Mouse (Mus musculus) cerebellum, postnatal 25 days (tissue): ENCODE data around the gene St6galnac5.
"Not testable (repeated sequence)": the region's sequence is repeated elsewhere in the genome, so short reads cannot be mapped to it uniquely, and the experiment has no call there.

Experiments used
- DNase-seq, 2 experiments: peaks; one replicate each; pipeline ENCODE4 v3.0.0; 2021; ENCODE audit warnings: mixed read lengths in 2 of 2

The St6galnac5 gene

GRCm38 (mm10) chr3:152866035-152866965, 115.7 kb downstream of the St6galnac5 start:
- DNase-seq: no peak

- DNase-seq: no peak
Measured at GRCm38 (mm10) chr3:152861978-152862377, 120.1 kb downstream of the St6galnac5 start.

GRCm38 (mm10) chr3:152861450-152861849, 120.6 kb downstream of the St6galnac5 start:
- no peak for DNase-seq

GRCm38 (mm10) chr3:152856095-152856494, 126.0 kb downstream of the St6galnac5 start:
- no peak for DNase-seq

DNA sequence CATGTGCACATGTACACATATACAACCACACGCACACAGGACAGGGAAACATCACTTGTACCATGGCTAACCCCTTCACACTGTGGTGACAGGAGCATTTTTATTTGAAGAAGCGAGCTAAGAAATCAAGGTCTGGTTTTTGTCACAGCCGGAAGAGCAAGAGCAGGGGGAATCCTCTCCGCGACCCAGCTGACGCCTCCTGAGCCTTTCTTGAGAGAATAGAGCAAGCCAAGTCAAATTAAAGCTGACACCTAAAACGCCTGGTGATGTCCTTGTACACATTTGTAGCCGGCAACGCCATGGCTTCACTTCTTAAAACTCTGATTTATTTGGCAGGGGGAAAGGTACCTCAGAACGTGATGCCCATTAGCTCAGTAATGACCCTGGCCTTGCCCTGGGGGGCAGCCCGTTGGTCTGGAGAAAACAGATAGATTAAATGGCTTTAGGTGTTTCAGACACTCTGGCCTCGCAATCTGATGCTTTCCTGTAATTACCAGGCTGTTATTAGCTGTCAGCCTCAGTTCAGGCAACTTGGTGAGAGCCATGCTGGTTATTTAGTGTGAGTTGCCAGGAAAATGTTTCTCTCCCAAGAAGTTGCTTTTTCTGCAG, 126.9 kb downstream of the St6galnac5 start:
- DNase-seq: no peak

GRCm38 (mm10) chr3:152843925-152844324, 138.1 kb downstream of the St6galnac5 start:
- DNase-seq: no peak

DNA sequence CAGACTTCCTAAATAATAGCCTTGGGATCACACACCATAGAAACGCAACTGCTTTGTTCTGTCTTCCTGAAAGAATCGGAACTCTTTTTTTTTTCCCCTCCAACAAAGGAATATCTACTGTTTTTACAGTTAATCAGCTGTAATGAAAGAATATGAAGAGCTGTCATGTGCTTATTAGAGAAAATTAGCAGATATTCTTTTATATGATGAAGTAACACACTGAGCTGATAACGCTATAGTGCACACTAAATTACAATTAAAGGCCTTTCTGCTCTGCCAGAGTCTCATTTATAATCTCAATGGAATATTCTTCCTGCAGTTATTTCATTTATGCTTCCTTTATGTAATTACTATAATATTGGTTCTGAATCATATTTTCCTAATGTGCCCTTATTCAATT, 139.4 kb downstream of the St6galnac5 start:
- DNase-seq: no peak

DNA sequence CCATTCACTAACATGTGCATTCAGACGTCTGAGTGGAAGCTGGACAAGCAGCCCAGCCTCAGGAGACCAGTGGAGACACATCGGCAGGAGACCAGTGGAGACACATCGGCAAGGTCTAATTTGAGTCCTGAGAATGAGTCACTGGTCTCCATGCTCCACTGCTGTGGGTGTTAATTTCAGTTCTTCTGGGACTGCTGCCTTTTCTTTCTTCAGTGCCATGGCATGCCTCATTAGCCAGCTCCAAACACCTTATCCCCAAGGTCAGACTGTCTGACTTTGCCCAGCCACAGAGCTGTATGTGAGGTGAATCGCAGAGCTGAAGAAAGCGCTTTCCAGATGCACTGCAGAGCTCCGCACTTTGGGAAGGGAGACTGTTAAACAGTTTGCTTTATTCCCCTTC, 140.8 kb downstream of the St6galnac5 start:
- DNase-seq: no peak

GRCm38 (mm10) chr3:152837938-152838337, 144.1 kb downstream of the St6galnac5 start:
- no peak for DNase-seq

GRCm38 (mm10) chr3:152837407-152837806, 144.6 kb downstream of the St6galnac5 start:
- no peak for DNase-seq

DNA sequence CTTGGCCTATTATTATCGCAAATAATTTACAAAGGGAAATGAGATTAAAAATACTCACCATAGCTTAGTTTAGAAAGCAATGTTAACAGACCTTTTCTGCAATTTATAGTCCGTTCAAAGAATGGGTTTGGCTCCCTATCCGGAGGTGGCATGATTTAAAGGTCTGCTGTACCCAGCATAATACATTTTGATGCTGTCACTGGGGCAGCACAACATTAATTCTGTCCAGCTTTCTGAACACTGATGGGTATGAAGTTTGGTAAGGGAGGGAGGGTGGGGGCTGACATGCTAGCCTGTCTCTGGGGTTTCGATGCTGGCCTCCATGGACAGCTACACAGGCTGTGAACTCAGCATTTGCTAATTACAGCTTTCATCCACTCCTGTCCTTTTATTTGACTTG, 149.6 kb downstream of the St6galnac5 start:
- no peak for DNase-seq

- no peak for DNase-seq
Measured at GRCm38 (mm10) chr3:152831974-152832373, 150.1 kb downstream of the St6galnac5 start.

DNA sequence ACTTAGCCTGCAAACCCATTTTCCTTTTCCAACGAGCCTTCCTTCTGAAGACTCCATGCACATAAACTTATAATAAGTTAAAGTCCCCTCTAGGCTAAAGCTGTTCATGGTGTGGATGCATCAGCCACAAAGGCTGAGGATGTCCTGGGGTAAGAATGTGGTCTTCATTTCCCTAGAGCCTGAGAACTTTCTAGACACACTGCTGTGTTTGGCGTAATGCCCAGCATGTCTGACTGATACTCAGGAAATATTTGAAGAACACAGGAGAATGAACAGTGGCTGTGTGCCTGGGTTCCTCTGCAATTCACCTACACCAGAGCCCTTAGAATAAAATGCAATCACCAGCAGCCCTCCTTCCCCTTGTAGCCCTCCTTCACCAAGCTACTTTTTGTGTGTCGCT, 150.7 kb downstream of the St6galnac5 start:
- DNase-seq: peak in 1 of 2 experiments; percentile 11

- peak in 1 of 2 experiments; percentile 21 for DNase-seq
Measured at GRCm38 (mm10) chr3:152821202-152821601, 160.8 kb downstream of the St6galnac5 start.

DNA sequence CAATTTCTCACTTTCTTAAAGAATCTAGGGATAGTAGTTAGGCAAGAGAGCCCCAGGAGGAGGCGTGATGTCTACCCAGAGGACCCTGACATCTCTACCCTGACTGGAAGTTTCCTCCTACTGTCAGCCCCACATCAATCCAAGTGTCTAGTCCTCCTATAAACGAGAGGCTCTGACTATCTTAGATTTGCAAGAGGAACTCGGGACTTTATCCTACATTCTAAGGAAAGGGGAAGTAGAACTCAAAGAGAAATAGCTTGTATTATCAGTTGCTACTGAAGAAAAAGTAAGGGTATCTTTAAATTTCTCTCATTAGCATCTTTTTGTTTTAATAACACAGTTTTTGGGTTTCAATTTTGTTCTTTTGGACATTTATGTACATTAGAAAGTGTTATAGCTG, 161.6 kb downstream of the St6galnac5 start:
- DNase-seq: no peak

DNA sequence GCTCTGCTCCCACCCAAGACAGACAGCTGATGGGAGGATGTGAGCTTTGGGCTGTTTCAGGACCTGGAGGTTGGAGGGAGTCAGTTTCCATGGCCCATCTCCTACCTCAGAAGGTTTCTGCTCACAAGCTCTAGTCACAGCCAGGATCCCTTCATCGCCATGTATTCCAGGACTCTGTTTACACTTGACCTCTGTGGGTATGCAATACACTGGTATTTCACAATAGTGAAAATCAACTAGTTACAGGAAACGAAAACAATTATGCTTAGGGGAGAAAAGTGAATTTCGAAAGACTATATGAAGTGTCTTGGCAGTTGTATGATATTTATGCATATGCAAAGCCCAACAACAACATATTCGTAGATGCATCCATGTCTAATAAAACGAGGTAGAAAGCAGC, 166.9 kb downstream of the St6galnac5 start:
- no peak for DNase-seq

GRCm38 (mm10) chr3:152813905-152814304, 168.1 kb downstream of the St6galnac5 start:
- DNase-seq: no peak

DNA sequence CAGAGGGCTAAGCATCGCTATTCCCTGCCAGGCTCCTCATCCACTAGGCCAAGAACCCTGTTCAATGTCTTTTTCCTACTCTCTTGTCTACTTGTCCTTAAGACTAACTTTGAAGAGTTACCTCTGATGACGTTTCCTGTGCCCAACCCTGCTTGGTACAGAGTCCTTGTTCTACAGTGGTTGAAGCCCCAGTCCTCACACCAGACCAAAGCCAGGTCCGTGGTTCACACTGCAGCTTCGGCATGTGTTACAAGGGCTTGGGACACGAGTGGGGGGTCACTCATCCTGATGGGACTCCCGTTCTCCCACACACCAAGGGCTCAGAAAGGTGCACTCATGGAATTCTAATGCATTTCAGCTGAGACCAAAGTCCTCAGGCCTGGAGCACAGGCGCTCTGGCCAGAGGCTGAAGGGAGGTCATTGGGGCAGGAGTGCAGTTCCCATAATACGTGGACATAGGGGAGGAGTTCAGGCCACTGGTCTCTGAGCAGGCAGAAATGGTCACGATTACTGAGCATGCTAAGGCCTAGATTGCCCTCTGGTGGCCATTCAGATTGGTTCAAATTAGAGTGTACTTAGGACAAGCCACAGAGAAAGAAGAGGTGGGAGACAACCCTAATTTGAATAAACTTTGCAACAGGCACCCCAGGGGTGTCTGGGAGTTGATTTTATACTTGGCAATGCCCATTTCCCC, 182.2 kb downstream of the St6galnac5 start:
- peak in 1 of 2 experiments; percentile 48 for DNase-seq

DNA sequence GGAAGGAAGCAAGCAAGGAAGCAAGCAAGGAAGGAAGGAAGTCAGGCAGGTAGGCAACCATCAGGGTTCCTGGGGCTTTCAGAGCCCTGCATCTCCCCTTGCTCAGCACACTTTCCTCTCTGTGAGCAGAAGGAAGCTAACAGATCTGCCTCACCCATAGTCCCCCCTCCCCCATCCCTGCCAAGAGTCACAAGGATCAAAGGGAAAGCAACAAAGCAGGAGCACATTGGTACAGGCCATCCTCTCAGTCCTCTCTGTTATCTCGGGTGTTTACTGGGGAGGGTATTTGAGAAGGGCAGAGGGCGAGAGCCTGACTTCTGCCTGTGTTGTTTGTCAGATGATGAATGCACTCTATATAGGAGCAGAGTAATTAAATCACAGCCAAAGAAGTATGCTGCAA, 184.7 kb downstream of the St6galnac5 start:
- no peak for DNase-seq

- no peak for DNase-seq
Measured at GRCm38 (mm10) chr3:152796216-152796615, 185.8 kb downstream of the St6galnac5 start.

- DNase-seq: no peak
Measured at GRCm38 (mm10) chr3:152793006-152793405, 189.0 kb downstream of the St6galnac5 start.

DNA sequence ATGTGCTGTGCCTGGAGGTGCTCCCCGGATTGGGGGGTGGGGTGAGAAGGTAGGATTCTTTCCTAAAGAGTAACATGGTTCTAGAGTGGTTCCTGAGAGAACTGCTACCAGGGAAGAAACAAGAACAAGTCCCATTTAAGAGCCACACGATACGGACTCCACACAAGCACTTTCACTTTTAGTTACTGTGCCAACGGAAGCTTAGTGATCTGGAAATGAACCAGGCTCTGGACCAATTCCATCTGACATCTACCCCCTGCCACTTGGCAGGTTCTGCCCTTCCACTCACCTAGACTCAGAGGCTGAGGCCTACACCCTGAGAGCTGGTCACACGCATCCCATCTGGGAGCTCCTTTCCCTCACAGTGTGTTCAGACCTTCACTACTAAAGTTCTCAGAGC, 189.4 kb downstream of the St6galnac5 start:
- peak in 1 of 2 experiments; percentile 22 for DNase-seq

- DNase-seq: not testable (repeated sequence)
Measured at GRCm38 (mm10) chr3:152788301-152788953, 193.6 kb downstream of the St6galnac5 start.
